Mouse (Mus musculus): Measurements from ENCODE around the gene Slc22a15.

GRCm38 (mm10) chr3:101860151-101860550 lies 64.1 kb downstream of the Slc22a15 start:
- TF ChIP-seq CTCF (IDR thresholded peaks at IDR 0.05; ENCODE audit: low read depth) (no peak), EP300 (optimal IDR thresholded peaks at IDR 0.05) (no peak)
